Mouse (Mus musculus): ENCODE data around the gene Nlrc3. TPM values are rescaled to one million over a fixed set of nuclear protein-coding genes. Genes with fewer than 3 reads are reported as not detected.

The Nlrc3 gene
- polyA plus RNA-seq, 1 experiment from 2014 or later = 1.9 TPM

DNA sequence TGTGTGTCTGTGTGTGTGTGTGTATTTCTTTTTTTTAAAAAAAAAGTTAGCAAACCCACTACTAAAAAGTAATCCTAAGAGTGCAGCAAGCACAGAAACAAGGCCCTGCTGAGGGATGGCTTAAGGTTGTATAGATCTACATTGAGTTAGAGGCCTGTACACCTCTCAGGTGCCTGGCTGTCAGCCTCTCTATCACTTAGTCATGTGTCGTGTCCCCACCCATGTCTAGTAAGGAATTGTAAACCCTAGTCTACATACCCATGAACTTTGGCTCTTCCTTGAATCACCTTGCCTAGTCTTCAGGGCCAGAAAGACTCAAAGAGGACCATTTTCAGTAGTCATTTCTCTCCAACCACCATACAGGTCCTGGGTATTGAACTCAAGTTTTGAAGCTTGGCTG lies 79.9 kb downstream of the Nlrc3 start:
- Histone ChIP-seq H3K4me2 (ENCODE audit: low read length) (no peak overlapping the region), H3K4me1 (ENCODE audit: control insufficient read depth in 2 of 2, insufficient read depth in 2 of 2, low read length in 2 of 2) (peaks cover 10 to 11% of the 10 kb centered on the region in 2 experiments), H3K4me3 (ENCODE audit: control insufficient read depth in 1 of 2, insufficient read depth in 1 of 2, low read depth in 1 of 2, low read length in 2 of 2) (no peak overlapping the region), H3K9ac (ENCODE audit: low read length) (no peak overlapping the region), H3K27me3 (ENCODE audit: control insufficient read depth, insufficient read depth, low read length) (no peaks in the 10 kb centered on the region), H3K36me3 (ENCODE audit: control insufficient read depth, insufficient read depth, low read length) (peaks cover 62% of the 10 kb centered on the region), H3K27ac (replicated peaks in 1 of 2; ENCODE audit: control insufficient read depth in 1 of 2, insufficient read depth in 1 of 2, low read depth in 2 of 2, low read length in 2 of 2) (no peak overlapping the region), H3K9me3 (ENCODE audit: control insufficient read depth, low read length) (no peaks in the 10 kb centered on the region)
- WGBS = 84% methylated on average over 1 of the region's 1 CpGs
- ATAC-seq (ENCODE audit: insufficient number of reproducible peaks, insufficient read depth, low FRiP score, low read depth) = no peak

DNA sequence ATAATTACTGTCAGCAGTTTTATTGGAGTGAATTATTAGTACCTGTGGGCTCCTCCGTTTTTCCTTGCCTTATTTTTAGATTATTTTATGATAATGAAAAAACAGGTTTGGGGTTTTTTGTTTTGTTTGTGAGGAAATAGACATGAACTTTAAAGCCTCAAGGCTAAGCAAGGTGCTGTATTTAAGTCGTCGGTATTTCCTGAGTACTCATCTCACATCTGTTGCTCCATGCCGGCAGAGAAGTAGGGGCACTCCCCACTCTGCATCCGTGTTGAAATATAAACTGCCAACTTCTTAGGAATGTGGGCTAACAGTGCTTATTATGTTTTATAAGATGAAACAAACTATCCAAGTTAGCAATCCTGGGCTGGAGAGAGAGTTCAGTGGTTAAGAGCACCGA lies 80.4 kb downstream of the Nlrc3 start:
- Histone ChIP-seq H3K27ac (replicated peaks in 1 of 2; ENCODE audit: control insufficient read depth in 1 of 2, insufficient read depth in 1 of 2, low read depth in 2 of 2, low read length in 2 of 2) (no peak overlapping the region), H3K27me3 (ENCODE audit: control insufficient read depth, insufficient read depth, low read length) (no peaks in the 10 kb centered on the region), H3K9me3 (ENCODE audit: control insufficient read depth, low read length) (no peaks in the 10 kb centered on the region), H3K9ac (ENCODE audit: low read length) (no peak overlapping the region), H3K4me1 (ENCODE audit: control insufficient read depth in 2 of 2, insufficient read depth in 2 of 2, low read length in 2 of 2) (peaks cover 10 to 11% of the 10 kb centered on the region in 2 experiments), H3K36me3 (ENCODE audit: control insufficient read depth, insufficient read depth, low read length) (peaks cover 57% of the 10 kb centered on the region), H3K4me2 (ENCODE audit: low read length) (no peak overlapping the region), H3K4me3 (ENCODE audit: control insufficient read depth in 1 of 2, insufficient read depth in 1 of 2, low read depth in 1 of 2, low read length in 2 of 2) (no peak overlapping the region)
- 79% methylated on average over 6 of the region's 6 CpGs for WGBS
- no peak for ATAC-seq (ENCODE audit: insufficient number of reproducible peaks, insufficient read depth, low FRiP score, low read depth)

DNA sequence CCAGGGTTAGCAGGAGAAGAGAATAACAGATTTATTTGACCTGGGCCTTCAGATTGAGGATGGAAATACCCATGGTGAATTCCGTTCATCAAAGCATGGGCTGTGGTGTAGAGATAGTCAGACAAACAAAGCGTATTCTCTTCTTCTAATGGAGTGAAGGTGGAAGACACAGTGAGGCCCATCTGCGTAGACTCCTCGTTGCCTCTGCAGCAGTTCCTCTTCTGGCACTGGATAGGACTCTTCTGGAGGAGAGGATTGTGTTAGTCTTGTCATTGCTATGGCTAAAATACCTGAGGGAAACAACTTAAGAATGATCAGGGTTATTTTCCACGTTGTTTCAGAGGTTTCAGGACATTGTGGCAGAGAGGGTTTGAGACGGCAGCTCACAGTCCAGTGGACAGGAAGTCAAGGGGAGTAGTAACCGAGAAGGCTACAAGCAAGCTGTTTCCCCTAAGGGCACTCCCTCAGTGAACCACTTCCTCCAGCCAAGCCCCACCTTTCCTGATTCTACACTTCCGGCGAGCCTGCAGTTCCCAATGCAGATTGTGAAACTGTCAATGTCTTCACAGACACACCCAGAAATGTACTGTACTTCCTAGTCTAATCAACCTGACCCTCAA lies 81.1 kb downstream of the Nlrc3 start:
- no peak for ATAC-seq (ENCODE audit: insufficient number of reproducible peaks, insufficient read depth, low FRiP score, low read depth)
- peak overlapping the region; percentile 80 to 82 for H3K27ac ChIP-seq (replicated peaks in 1 of 2; ENCODE audit: control insufficient read depth in 1 of 2, insufficient read depth in 1 of 2, low read depth in 2 of 2, low read length in 2 of 2)
- peak overlapping the region; percentile 21; the same call in 1 of the 2 replicates for H3K4me2 ChIP-seq (ENCODE audit: low read length)
- peaks cover 49% of the 10 kb centered on the region for H3K36me3 ChIP-seq (ENCODE audit: control insufficient read depth, insufficient read depth, low read length)
- 0 out of 2 replicates have a peak overlapping the region, but pooled peaks have one; percentile 21 for H3K9ac ChIP-seq (ENCODE audit: low read length)
- H3K27me3 ChIP-seq (ENCODE audit: control insufficient read depth, insufficient read depth, low read length) = no peaks in the 10 kb centered on the region
- peaks cover 10 to 11% of the 10 kb centered on the region in 2 experiments for H3K4me1 ChIP-seq (ENCODE audit: control insufficient read depth in 2 of 2, insufficient read depth in 2 of 2, low read length in 2 of 2)
- no peaks in the 10 kb centered on the region for H3K9me3 ChIP-seq (ENCODE audit: control insufficient read depth, low read length)
- WGBS = 67% methylated on average over 9 of the region's 9 CpGs
- no peak overlapping the region for H3K4me3 ChIP-seq (ENCODE audit: control insufficient read depth in 1 of 2, insufficient read depth in 1 of 2, low read depth in 1 of 2, low read length in 2 of 2)

Small RNA genes lying within 50 kb of the gene (microRNA-seq; reads per million reads assigned to microRNA genes)
- not detected for gene Gm23493

Other genes starting within 250 kb of the Nlrc3 start
- 18.2 and 21.9 TPM in 2 replicates for gene Zfp263, start 232.5 kb downstream of the Nlrc3 start, polyA plus RNA-seq (2014; fragmentation: Nextera tagmentation; extraction: Ambion mirVana)
- gene Olfr15, start 145.8 kb downstream of the Nlrc3 start, polyA plus RNA-seq (2014; fragmentation: Nextera tagmentation; extraction: Ambion mirVana) = not detected in 2 replicates
- gene Zfp174, start 129.4 kb downstream of the Nlrc3 start, polyA plus RNA-seq (2014; fragmentation: Nextera tagmentation; extraction: Ambion mirVana) = 1.0 and 1.1 TPM in 2 replicates
- gene Naa60, start 104.3 kb downstream of the Nlrc3 start, polyA plus RNA-seq (2014; fragmentation: Nextera tagmentation; extraction: Ambion mirVana) = 39.0 and 40.2 TPM in 2 replicates
- gene Zfp597, start 92.1 kb downstream of the Nlrc3 start, polyA plus RNA-seq (2014; fragmentation: Nextera tagmentation; extraction: Ambion mirVana) = 6.1 and 7.9 TPM in 2 replicates
- 1.7 and 2.0 TPM in 2 replicates for gene Gm20695, start 92.0 kb downstream of the Nlrc3 start, polyA plus RNA-seq (2014; fragmentation: Nextera tagmentation; extraction: Ambion mirVana)
- 7.1 and 7.6 TPM in 2 replicates for gene 1700037C18Rik, start 67.9 kb downstream of the Nlrc3 start, polyA plus RNA-seq (2014; fragmentation: Nextera tagmentation; extraction: Ambion mirVana)
- gene Cluap1, start 67.8 kb downstream of the Nlrc3 start, polyA plus RNA-seq (2014; fragmentation: Nextera tagmentation; extraction: Ambion mirVana) = 13.2 and 17.0 TPM in 2 replicates
- 11.0 and 11.2 TPM in 2 replicates for gene Slx4, start 27.1 kb upstream of the Nlrc3 start, polyA plus RNA-seq (2014; fragmentation: Nextera tagmentation; extraction: Ambion mirVana)
- gene Dnase1, start 60.3 kb upstream of the Nlrc3 start, polyA plus RNA-seq (2014; fragmentation: Nextera tagmentation; extraction: Ambion mirVana) = 4.4 and 4.5 TPM in 2 replicates
- gene Trap1, start 101.2 kb upstream of the Nlrc3 start, polyA plus RNA-seq (2014; fragmentation: Nextera tagmentation; extraction: Ambion mirVana) = 117 and 122 TPM in 2 replicates
- gene Crebbp, start 237.4 kb upstream of the Nlrc3 start, polyA plus RNA-seq (2014; fragmentation: Nextera tagmentation; extraction: Ambion mirVana) = 24.8 and 30.2 TPM in 2 replicates

Data from heart, embryonic 14.5 days (tissue).